Mouse (Mus musculus) thymus, postnatal 4 days (tissue): ENCODE measurements around the gene Dzip1.

Experiments
- DNase-seq: peaks from one replicate; pipeline ENCODE4 v3.0.0; 2021

Dzip1 gene

DNA sequence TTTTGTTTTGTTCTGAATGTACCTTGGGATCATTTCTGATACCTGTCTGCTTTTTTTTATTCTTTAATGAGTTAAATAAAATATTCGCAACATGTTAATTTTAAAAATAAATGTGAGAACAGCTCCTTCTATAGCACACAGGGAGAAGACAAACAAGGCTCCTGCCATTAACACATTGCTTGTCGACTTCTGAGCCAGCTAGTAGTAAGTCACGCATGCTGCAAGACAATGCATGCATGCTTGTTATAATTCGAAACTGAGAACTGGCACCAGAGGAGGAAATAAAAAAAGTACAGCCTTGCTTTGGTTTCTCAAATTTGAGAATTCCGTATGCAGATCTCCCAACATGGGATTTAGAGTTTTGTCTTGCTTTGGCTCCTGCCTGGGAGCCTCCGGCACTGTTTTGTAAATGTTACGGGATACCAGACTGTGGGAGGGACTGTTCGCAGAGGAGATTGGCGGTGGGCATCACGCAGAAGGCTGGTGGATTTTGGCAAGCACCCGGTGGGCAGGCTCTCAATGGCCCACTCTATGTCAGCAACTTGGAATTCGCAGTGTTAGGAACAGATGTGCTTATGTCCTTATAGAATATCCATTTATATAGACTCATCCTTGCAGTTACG lies 57.0 kb downstream of the Dzip1 start:
- DNase-seq: no peak

DNA sequence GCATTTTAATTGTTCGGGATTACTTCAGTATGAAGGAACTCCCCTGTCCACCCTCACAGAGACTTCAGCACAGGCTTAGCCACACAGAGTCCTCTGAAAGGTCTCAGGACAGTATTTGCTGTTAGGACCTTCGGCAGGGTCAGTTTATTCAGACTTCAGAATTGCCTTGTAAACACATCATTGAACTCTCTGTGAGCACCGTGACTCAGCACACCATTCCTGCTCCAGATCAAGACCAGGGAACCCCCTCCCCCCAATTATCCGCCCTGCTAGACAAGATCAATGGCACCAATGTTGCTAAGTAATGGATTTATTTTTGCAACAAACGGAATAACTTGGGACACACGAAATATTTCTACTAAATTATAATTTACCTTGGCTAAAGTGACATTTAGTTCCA lies 57.9 kb downstream of the Dzip1 start:
- no peak for DNase-seq

DNA sequence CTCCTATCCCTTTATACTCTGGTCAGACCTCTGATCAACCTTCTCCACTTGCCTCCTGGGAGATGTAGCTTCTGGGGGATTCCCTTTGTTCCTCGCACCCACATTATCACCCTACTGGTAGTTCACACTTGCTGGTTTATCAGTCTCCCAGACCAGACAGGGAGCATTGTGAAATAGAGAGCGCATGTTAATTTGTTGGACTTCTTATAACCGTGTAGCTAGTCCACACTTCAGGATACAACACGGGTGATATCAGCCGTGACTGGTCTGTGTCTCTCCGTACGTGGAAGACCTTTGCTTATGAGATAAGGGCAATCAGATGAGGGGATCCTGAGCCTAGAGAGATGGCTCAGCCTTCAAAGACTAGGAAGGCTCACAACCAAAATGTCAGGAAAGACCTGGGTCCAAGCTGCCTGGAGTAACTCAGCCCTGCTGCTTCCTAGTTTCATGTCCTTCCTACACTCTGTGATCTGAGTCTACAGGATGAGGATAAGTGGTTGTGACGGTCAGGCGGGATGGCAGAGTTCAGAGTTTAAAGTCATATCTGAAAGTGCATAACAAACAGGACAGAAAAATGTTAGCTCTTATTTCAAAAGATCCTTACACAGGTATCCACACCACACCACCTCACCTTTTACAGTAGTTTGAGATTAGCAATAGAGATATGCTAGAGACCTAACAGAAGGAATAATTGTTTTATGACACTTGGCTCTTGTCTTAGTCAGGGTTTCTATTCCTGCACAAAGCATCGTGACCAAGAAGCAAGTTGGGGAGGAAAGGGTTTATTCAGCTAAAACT lies 59.0 kb downstream of the Dzip1 start:
- no peak for DNase-seq

DNA sequence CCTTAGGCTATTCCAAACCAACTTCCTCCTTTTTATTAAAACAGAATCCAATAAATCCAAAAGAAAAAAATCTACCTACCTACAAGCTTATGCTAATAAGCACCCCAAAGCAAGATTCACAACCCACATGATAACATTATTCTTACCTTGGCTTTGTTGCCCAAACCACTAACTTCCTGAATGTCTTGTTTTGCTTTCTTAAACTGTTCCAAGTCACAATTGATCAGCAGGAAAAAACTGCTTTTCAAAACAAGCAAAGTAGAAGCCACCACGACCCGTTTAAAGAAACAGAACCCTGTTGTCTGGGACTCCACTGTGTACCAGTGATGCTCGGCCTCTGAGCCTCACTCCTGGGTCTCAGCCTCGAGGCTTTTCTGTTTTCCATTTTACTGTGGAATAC lies 60.4 kb downstream of the Dzip1 start:
- DNase-seq: no peak

DNA sequence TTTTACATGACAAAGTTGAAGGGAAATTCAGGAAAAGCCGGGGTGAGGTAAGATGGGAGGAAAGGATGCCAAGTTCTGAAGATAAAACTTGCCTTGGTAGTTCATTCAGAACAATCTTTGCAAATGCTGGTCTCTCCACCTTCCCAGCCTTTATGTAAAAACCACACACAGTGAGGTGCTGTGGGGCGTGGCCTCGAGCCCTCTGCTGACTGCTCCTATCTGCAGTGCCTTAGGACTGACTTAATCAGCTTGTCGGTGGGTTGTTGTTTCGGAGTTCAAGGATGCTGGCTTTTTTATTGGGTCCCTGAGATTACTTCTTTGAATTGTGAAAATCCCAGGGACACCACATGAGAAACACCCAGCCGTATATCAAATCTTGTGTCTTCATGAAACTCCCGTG lies 63.0 kb downstream of the Dzip1 start:
- DNase-seq: peak; percentile 53

DNA sequence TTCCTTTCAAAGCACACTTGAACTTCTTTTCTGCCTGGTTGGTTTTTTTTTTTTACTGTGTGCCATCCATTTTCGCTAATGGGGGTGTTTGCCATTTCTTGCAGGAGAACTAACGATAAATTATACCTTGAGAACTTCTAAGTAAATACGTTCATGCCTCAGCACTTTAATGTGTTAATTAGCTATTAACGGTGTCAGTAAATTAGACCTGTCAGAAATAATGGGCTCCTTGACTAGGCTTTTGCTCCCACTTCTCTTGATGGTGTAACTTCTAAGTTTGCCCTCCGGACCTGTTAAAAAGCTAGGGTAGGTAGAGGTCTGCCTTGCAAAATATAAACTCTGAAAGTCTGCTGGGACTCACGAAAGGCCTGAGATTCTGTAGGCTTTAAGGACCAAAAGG lies 66.9 kb downstream of the Dzip1 start:
- no peak for DNase-seq

DNA sequence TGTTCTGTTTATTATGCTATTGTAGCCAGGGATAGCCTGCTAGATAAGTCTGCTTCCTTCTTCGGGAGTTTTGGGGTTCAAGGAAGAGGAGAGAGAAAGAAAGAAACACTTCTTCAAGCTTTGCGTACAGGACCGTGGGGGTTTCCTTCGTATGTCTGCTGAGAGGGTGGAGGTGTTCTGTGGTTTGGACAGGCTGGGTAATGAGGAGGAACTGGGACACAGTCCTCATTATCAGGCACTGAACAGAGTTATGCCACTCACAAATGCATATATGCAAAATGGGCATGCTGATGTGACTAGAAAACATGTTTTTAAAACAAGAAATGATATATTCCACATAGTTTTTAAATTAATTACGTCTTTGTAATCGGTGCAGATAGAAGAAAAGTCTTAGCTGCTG lies 68.7 kb downstream of the Dzip1 start:
- DNase-seq: no peak

DNA sequence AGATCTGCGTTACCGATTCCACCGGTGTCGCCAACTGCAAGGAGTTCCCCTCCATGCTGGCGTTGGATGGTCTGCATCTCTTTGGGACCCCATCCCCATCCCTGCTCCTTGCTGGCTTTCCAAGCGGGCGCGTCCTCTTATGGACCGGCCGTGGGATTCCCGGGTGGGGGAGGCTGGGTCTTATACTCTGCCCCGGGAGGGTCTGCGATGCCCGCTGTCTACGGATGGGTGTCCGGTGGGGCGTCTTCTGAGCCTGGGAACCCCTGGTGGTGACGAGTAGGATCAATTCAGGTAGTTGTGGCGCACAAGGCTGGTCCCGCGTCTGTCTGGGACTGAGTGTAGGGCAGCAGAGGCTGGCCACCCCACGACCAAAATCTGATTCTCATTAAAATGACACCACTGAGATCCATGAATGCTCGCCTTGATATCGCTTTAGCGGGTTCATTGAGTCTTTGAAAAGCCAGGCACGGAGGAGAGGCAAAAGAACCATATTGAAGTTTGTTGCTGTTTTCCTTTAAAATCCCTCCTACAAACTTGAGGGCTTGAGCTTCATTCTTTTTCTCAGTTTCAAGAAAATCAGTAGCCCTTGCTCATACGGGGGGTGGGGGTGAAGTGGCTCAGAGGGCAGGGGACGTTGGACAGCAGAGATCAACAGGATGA lies 70.0 kb downstream of the Dzip1 start:
- peak; percentile 67 for DNase-seq

DNA sequence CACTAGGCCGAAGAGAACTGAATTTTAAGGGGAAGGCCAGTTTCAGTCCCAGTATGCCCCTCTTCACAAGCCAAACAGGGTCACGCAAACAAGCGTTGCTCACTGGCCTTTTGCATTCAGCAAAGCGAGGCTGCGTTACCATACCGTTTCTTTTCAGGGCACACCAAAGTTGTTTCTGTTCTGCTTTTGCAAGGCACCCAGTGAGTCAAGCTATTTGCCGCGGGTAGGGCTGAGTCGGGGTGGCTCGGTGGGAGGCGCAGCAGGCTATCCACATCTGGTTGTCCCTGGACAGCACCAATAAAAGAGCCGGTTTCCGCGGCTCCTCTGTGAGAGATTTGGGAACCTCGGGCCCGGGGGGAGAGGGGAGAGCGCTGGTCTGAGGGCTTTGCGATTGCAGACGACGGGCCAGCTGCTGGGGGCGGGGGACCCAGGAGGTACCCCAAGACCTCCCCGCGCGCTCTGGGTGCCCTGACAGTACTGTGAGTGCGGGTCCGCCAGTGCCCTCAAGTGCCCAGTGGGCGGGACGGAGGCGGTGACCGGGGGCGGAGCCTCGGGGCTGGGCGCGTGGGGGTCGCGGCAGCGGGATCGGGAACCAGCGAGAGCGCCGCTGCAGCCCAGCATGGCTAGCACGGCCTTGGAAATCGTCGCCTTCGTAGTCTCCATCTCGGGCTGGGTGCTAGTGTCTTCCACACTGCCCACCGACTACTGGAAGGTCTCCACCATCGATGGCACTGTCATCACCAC lies 70.7 kb downstream of the Dzip1 start:
- peak; percentile 68 for DNase-seq

DNA sequence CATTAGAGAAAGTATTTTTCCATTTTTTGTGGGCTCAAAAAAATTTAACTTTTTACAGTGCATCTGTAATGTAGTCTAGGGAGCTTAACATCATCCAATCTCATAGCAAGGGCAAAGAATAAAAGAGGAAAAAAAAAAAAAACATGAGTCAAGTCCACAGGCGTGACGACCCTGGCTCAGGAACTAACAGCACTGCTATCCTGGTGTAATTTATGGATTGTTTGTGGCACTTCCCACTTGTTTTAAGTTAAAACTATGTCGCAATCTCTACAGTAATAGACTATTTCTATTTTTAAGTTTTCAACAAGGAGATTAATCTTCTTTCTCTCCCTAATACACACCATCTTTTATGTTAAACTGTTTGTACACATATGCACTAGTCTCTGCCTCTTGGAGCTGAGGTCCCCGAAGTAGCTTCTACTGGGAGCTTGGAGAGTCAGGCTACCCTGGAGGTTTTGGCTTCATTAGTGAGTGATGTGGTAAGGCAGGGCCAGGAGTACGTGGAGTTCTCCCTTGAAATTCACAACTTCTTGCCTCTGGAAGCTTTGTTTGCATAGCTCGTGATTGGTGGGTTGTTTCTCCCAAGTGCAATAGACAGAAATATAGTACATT lies 73.7 kb downstream of the Dzip1 start:
- no peak for DNase-seq

DNA sequence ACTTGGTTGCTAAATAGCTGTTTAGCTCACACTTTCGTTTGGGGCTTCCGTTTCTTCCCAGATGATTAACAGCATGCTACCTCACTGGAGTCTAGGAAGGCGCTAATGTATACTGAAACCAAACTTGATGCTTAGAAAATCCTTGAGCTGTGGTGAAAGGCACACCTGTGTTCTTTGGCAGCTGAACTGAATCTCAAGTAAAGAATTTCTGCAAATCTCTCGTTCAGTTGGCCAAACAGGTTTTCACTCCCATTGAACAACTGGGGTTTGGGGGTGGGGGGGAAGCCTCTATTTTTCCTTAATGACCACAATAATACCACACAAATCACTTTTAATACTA lies 74.6 kb downstream of the Dzip1 start:
- no peak for DNase-seq

DNA sequence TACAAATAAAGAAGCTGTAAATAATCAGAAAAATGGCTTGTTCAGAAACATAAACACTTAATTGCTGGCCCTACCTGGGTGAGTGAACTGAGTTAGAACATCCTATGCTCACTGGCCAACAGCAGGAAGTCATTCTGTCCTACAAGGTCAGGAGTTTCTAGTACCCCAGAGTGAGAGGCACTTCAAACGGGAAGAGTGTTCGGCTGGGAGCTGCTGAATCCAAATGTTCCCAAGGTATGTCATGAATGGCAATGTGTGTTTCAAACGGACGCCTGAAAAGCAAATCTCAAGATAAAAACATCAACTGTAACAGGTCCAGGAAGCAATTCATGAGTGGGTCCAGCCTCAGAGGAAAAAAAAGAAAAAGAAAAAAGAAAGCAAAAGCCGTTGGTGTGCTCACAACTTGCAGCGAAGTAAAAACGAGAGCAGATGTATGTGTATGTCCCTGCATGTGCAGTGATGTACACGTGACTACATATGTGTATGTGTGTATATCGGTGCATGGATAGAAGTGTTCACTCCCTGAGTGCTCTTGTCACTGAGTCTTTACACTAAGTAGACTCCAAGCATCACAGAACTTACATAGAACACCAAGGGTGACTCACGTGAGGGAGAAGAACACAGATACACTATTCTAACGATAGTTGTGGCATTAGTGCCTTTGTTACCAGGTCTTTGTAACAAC lies 75.1 kb downstream of the Dzip1 start:
- DNase-seq: no peak

DNA sequence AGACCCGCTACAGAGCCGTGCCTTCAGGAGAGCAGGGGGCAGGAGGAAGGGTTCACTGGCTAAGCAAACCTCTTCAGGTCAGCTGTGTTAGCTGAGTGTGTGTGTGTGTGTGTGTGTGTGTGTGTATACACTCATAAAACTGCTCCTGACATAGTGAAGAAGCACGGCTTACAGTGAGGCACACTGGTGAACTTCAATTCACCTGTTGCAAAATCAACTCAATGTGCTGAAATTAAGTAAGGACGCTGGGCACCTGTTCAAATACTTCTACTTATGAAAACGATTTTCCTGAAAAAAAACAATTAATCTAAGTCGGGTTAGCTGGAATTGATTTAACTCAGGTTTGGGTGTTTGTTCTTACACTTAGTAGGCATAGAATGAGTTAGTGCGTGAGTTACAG lies 77.1 kb downstream of the Dzip1 start:
- DNase-seq: no peak

DNA sequence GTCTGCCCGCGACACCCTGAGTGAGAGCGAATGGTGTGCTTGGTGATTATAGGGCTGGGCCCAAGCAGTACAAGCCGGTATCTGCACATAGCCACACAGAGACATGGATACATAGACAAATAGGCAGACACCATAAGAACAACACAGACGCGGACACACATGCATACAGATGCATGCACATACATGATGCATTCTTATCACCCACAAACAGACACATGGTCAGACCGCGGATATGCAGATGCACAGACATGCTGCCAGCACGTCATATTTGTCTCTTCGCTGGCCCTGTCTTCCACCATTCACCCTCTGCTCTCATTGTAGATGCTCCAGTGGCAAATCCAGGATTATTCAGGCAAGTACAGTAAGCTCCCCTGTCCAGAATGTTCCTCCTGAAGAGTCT lies 78.4 kb downstream of the Dzip1 start:
- DNase-seq: no peak

DNA sequence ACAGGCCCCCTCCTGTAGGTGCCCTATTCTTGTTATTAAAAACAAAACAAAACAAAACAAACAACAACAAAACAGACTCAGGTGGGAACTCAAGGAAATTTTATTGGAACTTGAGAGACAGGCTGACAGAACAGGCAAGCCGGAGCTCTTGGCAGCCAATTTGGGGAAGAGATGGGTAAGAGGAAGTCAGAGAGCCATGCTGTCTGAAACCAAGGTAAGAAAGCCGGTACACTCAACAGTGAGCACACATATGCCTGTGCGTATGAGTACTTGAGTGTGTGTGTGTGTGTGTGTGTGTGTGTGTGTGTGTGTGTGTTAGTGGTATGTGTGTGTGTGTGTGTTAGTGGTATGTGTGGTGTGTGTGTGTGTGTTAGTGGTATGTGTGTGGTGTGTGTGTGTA lies 82.9 kb downstream of the Dzip1 start:
- DNase-seq: no peak

DNA sequence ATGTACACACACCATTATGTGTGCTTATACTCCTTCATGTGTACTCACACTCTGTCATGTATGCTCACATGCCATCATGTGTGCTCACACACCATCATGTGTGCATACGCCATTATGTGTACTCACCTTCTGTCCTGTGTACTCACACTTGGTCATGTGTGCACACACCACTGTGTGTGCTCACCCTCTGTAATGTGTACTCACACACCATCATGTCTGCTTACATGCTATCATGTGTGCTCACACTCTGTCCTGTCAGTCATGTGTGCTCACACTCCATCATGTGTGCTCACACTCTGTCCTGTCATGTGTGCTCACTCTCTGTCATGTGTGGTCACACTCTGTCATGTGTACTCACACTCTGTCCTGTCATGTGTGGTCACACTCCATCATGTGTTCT lies 85.2 kb downstream of the Dzip1 start:
- no peak for DNase-seq

DNA sequence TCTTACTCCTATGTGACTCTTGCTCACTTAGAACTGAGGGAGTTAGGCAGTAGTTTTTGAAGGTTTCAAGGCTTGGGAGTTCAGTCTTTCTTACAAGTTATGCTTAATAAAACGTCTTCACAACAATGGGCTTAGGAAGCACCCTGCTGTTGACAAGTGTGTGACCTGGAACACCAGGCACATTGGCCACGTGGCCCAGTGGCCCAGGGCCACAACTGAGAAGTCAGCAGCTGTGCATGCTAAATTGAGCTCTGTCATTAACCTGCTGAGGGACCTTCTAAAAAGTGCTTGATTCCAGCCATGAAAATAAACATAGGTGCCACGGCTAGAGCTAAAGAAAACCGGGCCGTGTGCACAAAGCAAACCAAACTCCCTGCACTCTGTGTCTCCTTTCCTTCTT lies 85.8 kb downstream of the Dzip1 start:
- DNase-seq: peak; percentile 38

DNA sequence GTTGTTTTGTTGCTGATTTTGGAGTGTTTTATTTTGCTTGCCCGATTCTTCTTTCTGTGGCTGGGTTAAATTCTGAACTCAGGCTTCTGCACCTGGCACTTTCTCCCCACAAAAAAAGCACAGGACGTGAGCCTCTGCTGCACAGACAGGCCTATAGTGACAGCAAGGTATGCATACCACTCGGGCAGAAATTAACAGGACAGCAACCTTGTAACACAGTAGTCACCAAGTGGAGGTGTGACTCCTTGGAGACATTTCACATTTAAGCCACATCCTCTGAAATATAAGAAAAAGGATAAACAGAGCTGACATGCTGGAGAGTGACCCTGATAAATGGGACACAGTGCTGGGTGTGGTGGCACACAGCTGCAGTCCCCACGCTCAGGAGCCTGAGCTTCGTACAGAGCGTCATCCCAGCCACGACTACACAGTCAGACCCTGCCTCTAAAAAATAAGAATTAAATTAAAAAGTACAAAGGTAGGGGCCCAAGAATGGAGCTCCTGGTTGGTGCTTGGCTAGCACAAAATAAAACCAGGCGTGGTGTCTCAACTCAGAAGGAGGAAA lies 86.6 kb downstream of the Dzip1 start:
- DNase-seq: peak; percentile 61

DNA sequence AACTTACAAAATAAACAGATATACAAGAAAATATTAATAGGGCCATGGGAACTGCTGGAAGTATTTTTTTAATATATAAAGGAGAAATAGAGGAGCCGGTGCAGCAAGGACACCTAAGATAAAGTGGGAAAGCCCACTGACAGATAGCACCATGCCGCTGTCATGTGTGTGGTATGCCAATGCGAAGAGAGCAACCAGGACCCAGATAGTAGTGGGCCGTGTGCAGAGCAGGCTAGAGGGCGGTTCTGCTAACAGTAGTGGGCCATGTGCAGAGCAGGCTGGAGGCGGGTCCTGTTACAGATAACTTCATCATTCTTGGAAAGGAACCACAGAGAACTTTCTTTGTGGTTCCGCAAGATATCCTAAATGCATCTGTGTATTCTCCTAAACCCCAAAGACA lies 88.5 kb downstream of the Dzip1 start:
- DNase-seq: no peak

DNA sequence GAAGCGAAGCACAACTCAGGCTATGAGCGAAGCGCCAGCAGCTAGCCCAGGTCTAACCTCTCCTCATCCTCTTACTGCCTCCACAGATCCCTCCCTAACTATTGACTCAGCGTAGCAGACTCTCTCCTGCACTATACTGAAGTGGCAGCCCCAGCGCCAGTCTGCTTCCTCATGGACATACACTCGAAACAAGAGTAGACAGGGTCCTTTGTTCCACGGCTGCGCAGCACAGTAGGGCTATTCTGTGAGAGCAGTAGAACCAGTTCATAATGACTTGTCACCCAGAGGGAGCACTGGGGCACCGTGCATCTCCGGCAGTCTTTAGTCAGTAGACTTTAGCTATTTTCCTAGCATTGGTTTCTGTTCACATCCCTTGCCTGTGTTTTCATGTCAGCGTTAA lies 89.1 kb downstream of the Dzip1 start:
- DNase-seq: no peak

DNA sequence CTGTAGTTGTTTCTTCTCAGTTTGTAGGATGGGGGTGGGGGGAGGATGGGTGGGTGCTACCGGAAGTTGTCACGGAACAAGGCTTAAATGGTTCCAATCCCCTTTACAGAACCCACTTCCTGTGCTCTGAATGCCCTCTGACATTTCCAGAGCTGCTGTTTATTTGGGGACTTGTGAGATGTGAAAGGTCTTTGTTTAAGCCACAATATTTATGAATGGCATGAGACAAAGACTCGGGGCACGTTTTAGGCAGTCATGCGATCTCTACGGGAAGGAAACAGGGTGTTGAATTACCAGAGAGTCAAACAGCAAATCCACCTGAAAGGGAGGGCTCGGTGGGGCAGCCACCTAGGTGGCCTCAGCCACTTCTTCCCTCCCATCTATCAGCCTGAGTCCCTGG lies 90.9 kb downstream of the Dzip1 start:
- peak; percentile 58 for DNase-seq

DNA sequence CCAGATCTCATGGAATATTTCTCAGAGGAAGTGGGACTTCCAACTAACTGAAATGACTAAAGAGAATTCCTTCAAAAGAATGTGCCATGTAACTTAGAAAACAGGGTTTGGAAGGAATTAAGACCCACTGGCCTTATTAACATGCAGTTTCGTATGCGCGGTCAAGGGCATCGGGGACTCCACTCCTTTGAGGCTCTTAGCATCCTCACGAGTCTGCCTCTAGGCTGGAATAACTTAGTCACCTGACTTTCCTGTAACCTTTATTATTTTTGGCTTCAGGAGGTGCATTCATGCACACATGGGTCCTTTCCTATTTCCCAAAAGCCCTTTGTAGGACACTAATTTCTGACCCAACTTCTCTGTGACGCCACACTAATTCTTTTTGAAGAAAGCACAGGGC lies 92.0 kb downstream of the Dzip1 start:
- no peak for DNase-seq
